Mouse (Mus musculus) embryonic fibroblast, embryonic 13.5 days (primary cell): ENCODE data around the gene Pdcl3.

ENCODE experiments used
- CTCF ChIP-seq: IDR thresholded peaks from 2 replicates; pipeline ENCODE4 v1.5.1; 2011; ENCODE audit warnings: mild to moderate bottlenecking, control low read depth, low read length, moderate library complexity, borderline replicate concordance; ENCODE audit not compliant: insufficient read depth
- POLR2A ChIP-seq: IDR thresholded peaks from 2 replicates; pipeline ENCODE4 v1.6.1; 2011; ENCODE audit warnings: low read depth, mild to moderate bottlenecking, control low read depth, low read length, moderate library complexity

DNA sequence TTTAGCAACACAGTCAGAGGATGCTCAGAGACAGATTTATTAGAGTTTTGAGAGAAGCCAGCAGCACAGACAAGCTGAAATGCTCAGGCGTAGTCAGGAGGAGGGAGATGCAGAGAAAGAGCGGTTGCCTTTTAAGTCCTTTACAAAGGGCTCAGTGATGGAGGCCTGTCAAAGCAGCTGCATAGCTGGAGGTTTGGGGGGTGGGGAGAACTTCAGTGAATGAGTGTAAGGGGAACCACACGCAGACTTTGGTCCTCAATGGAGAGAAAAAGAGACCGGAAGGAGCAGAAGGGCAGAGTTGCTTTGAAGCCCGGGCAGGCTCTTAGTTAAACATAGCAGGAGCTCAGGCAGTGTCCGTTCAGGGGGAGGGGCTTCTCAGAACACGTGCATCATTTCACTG, 61.3 kb downstream of the Pdcl3 start:
- no peak for TF ChIP-seq CTCF
- no peak for TF ChIP-seq POLR2A
